Mouse (Mus musculus) cerebellum, adult 2 months (tissue): ENCODE measurements around the gene Nav3.
A peak's percentile ranks its signal among the peaks of the same experiment; 100 is the strongest.

ENCODE experiments used
- CTCF ChIP-seq: fragments of 200-500 bp; IDR thresholded peaks from 2 replicates; pipeline ENCODE4 v1.5.1; 2011; ENCODE audit warnings: low read depth, mild to moderate bottlenecking, control low read depth, low read length, moderate library complexity, borderline replicate concordance; ENCODE audit not compliant: insufficient read depth
- POLR2A ChIP-seq: fragments of 200-500 bp; IDR thresholded peaks from 2 replicates; pipeline ENCODE4 v1.6.1; 2011; ENCODE audit warnings: low read length, control low read depth, borderline replicate concordance; ENCODE audit not compliant: insufficient read depth

DNA sequence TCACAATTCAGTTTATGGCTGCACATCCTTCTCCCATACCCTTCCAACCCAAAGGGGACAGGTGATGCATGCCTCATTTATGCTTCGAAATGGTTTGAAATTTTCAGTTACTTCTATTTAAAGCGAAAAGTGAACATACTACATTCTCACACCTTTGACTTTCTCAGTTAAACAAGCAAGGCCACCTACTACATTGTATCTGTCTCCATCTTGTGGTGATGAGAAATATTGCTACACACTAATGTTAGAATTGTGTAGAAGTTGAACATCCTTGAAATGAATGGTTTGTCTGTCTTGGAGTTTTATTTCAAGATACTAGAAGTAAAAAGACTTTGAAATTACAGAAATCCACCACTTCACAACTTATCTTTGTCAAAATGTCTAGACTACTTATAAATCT is 594.7 kb downstream of the Nav3 start:
- TF ChIP-seq CTCF (peak; percentile 40; the same call in 1 of the 2 replicates), POLR2A (no peak)
